Mouse (Mus musculus): ENCODE measurements around the gene Btbd7. TPM values are rescaled to one million over a fixed set of nuclear protein-coding genes. Genes with fewer than 3 reads are reported as not detected.
A peak's percentile ranks its signal among the peaks of the same experiment; 100 is the strongest.

Gene Btbd7
- polyA plus RNA-seq (2012; rRNA removed): 22.1 and 23.8 TPM in 2 replicates

- Histone ChIP-seq H3K36me3 (ENCODE audit: control insufficient read depth, insufficient read depth, low read length) (no peaks in the 10 kb centered on the region), H3K27ac (ENCODE audit: control insufficient read depth, insufficient read depth, low read length) (no peak within 1 kb of the TSS; the same call in 1 of the 2 replicates), H3K4me3 (ENCODE audit: control insufficient read depth, insufficient read depth, low read length) (peak within 1 kb of the TSS; percentile 90), H3K4me1 (replicated peaks; ENCODE audit: control insufficient read depth, insufficient read depth, low read length) (peaks cover 6% of the 10 kb centered on the region), H3K27me3 (ENCODE audit: control insufficient read depth, insufficient read depth, low read length) (no peaks in the 10 kb centered on the region)
- DNase-seq: peak; percentile 97
- WGBS: 1% methylated on average over 95 of the region's 95 CpGs
- peak; percentile 54; the same call in 1 of the 2 replicates for TF ChIP-seq POLR2A (IDR thresholded peaks at IDR 0.05; ENCODE audit: control insufficient read depth, extremely low read depth, insufficient read depth, low read length, poor library complexity)
- peak; percentile 75 for TF ChIP-seq CTCF (IDR thresholded peaks at IDR 0.05; ENCODE audit: borderline replicate concordance, control insufficient read depth, extremely low read depth, insufficient read depth, low read length, poor library complexity)
Observed at GRCm38 (mm10) chr12:102878031-102878823, at the start of gene Btbd7. Btbd7 (minus strand) TSS chr12:102878471.

- no peak overlapping the region for H3K4me3 ChIP-seq (ENCODE audit: control insufficient read depth, insufficient read depth, low read length)
- no peaks in the 10 kb centered on the region for H3K27me3 ChIP-seq (ENCODE audit: control insufficient read depth, insufficient read depth, low read length)
- H3K36me3 ChIP-seq (ENCODE audit: control insufficient read depth, insufficient read depth, low read length): no peaks in the 10 kb centered on the region
- no peak for DNase-seq
- no peak overlapping the region for H3K27ac ChIP-seq (ENCODE audit: control insufficient read depth, insufficient read depth, low read length)
- TF ChIP-seq CTCF (IDR thresholded peaks at IDR 0.05; ENCODE audit: borderline replicate concordance, control insufficient read depth, extremely low read depth, insufficient read depth, low read length, poor library complexity) (no peak), POLR2A (IDR thresholded peaks at IDR 0.05; ENCODE audit: control insufficient read depth, extremely low read depth, insufficient read depth, low read length, poor library complexity) (no peak)
- WGBS: 18% methylated on average over 2 of the region's 2 CpGs
- H3K4me1 ChIP-seq (replicated peaks; ENCODE audit: control insufficient read depth, insufficient read depth, low read length): no peaks in the 10 kb centered on the region
Observed at GRCm38 (mm10) chr12:102916073-102916472, 37.8 kb upstream of the Btbd7 start.

GRCm38 (mm10) chr12:102908191-102908590, 29.9 kb upstream of the Btbd7 start:
- Histone ChIP-seq H3K27me3 (ENCODE audit: control insufficient read depth, insufficient read depth, low read length) (no peaks in the 10 kb centered on the region), H3K4me1 (replicated peaks; ENCODE audit: control insufficient read depth, insufficient read depth, low read length) (no peaks in the 10 kb centered on the region), H3K27ac (ENCODE audit: control insufficient read depth, insufficient read depth, low read length) (no peak overlapping the region), H3K36me3 (ENCODE audit: control insufficient read depth, insufficient read depth, low read length) (no peaks in the 10 kb centered on the region), H3K4me3 (ENCODE audit: control insufficient read depth, insufficient read depth, low read length) (no peak overlapping the region)
- TF ChIP-seq CTCF (IDR thresholded peaks at IDR 0.05; ENCODE audit: borderline replicate concordance, control insufficient read depth, extremely low read depth, insufficient read depth, low read length, poor library complexity) (no peak), POLR2A (IDR thresholded peaks at IDR 0.05; ENCODE audit: control insufficient read depth, extremely low read depth, insufficient read depth, low read length, poor library complexity) (no peak)
- 80% methylated on average over 3 of the region's 3 CpGs for WGBS
- DNase-seq: no peak

GRCm38 (mm10) chr12:102899091-102899490, 20.8 kb upstream of the Btbd7 start, which contains the start of gene Cox8c:
Cox8c (plus strand) TSS chr12:102899316.
- Histone ChIP-seq H3K27ac (ENCODE audit: control insufficient read depth, insufficient read depth, low read length) (no peak within 1 kb of the TSS), H3K36me3 (ENCODE audit: control insufficient read depth, insufficient read depth, low read length) (no peaks in the 10 kb centered on the region), H3K4me3 (ENCODE audit: control insufficient read depth, insufficient read depth, low read length) (no peak within 1 kb of the TSS), H3K27me3 (ENCODE audit: control insufficient read depth, insufficient read depth, low read length) (no peaks in the 10 kb centered on the region), H3K4me1 (replicated peaks; ENCODE audit: control insufficient read depth, insufficient read depth, low read length) (no peaks in the 10 kb centered on the region)
- DNase-seq: no peak
- 96% methylated on average over 17 of the region's 17 CpGs for WGBS
- TF ChIP-seq CTCF (IDR thresholded peaks at IDR 0.05; ENCODE audit: borderline replicate concordance, control insufficient read depth, extremely low read depth, insufficient read depth, low read length, poor library complexity): no peak
- TF ChIP-seq POLR2A (IDR thresholded peaks at IDR 0.05; ENCODE audit: control insufficient read depth, extremely low read depth, insufficient read depth, low read length, poor library complexity): no peak

GRCm38 (mm10) chr12:102888568-102888967, 10.3 kb upstream of the Btbd7 start:
- Histone ChIP-seq H3K27me3 (ENCODE audit: control insufficient read depth, insufficient read depth, low read length) (no peaks in the 10 kb centered on the region), H3K36me3 (ENCODE audit: control insufficient read depth, insufficient read depth, low read length) (no peaks in the 10 kb centered on the region), H3K4me1 (replicated peaks; ENCODE audit: control insufficient read depth, insufficient read depth, low read length) (no peaks in the 10 kb centered on the region), H3K27ac (ENCODE audit: control insufficient read depth, insufficient read depth, low read length) (no peak overlapping the region), H3K4me3 (ENCODE audit: control insufficient read depth, insufficient read depth, low read length) (no peak overlapping the region)
- 86% methylated on average over 5 of the region's 5 CpGs for WGBS
- no peak for TF ChIP-seq POLR2A (IDR thresholded peaks at IDR 0.05; ENCODE audit: control insufficient read depth, extremely low read depth, insufficient read depth, low read length, poor library complexity)
- TF ChIP-seq CTCF (IDR thresholded peaks at IDR 0.05; ENCODE audit: borderline replicate concordance, control insufficient read depth, extremely low read depth, insufficient read depth, low read length, poor library complexity): no peak
- DNase-seq: no peak

GRCm38 (mm10) chr12:102887366-102887765, 9.1 kb upstream of the Btbd7 start:
- TF ChIP-seq POLR2A (IDR thresholded peaks at IDR 0.05; ENCODE audit: control insufficient read depth, extremely low read depth, insufficient read depth, low read length, poor library complexity): no peak
- TF ChIP-seq CTCF (IDR thresholded peaks at IDR 0.05; ENCODE audit: borderline replicate concordance, control insufficient read depth, extremely low read depth, insufficient read depth, low read length, poor library complexity): no peak
- H3K27me3 ChIP-seq (ENCODE audit: control insufficient read depth, insufficient read depth, low read length): no peaks in the 10 kb centered on the region
- no peaks in the 10 kb centered on the region for H3K36me3 ChIP-seq (ENCODE audit: control insufficient read depth, insufficient read depth, low read length)
- DNase-seq: no peak
- H3K27ac ChIP-seq (ENCODE audit: control insufficient read depth, insufficient read depth, low read length): no peak overlapping the region
- H3K4me1 ChIP-seq (replicated peaks; ENCODE audit: control insufficient read depth, insufficient read depth, low read length): no peaks in the 10 kb centered on the region
- H3K4me3 ChIP-seq (ENCODE audit: control insufficient read depth, insufficient read depth, low read length): no peak overlapping the region
- 93% methylated on average over 10 of the region's 10 CpGs for WGBS

All from thymus, adult 2 months (tissue).